Mouse (Mus musculus): ENCODE data around the gene Ptges3. TPM values are rescaled to one million over a fixed set of nuclear protein-coding genes. Genes with fewer than 3 reads are reported as not detected.
A peak's percentile ranks its signal among the peaks of the same experiment; 100 is the strongest.

The Ptges3 gene
- total and polyA plus RNA-seq, 3 experiments = 16.3 to 97.3 (median 96.0) TPM

GRCm38 (mm10) chr10:128080496-128080895 is 21.7 kb downstream of the Ptges3 start:
- 79% methylated on average over 1 of the region's 1 CpGs for WGBS
- intact Hi-C loops (cut with DNase I) = no loop called here
- no peak for DNase-seq

DNA sequence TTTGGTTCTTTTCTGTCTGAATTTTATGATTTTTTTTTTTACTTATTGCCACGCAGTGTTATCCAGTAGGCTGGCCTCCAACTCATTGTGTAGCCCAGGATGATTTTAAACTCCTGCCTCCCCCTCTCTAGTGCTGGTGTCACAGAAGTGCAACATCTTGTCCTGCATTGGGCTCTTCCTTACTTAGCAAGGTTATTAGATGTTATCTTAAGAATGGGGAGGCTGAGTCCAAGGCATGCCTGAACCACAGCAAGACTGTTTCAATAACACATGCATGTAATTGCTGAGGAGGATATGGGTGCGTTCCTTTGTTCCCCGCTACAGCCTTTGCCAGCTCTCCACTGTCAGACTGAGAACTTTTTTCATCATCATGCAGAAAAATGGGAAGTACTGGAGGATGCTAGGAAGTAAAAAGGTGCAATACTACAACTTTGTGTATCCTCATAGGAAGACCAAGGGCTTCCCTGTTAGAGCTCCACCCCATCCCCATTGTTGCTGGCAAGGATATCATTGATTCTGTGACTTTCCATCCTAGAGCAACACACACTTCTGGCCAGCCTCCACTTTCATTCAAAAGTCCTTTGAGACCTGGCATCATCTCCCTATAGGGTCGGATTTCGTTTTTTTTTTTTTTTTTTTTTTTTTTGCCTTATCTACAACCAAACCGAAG is 23.2 kb downstream of the Ptges3 start:
- peak overlapping the region; percentile 75 for H3K4me3 ChIP-seq
- peak overlapping the region; percentile 89 for H3K27ac ChIP-seq
- H3K36me3 ChIP-seq (ENCODE audit: control insufficient read depth, insufficient read depth, low read length) = peaks cover 23% of the 10 kb centered on the region
- WGBS = 22% methylated on average over 6 of the region's 6 CpGs
- no peak for TF ChIP-seq POLR2A (IDR thresholded peaks at IDR 0.05; ENCODE audit: insufficient read depth, low read depth, low read length)
- no peak for TF ChIP-seq EP300 (IDR thresholded peaks at IDR 0.05; ENCODE audit: insufficient read depth, low read depth, low read length)
- TF ChIP-seq CTCF (IDR thresholded peaks at IDR 0.05) = no peak
- H3K27me3 ChIP-seq (ENCODE audit: control insufficient read depth, insufficient read depth, low read length) = no peaks in the 10 kb centered on the region
- H3K4me1 ChIP-seq (ENCODE audit: control insufficient read depth, insufficient read depth, low read length) = peaks cover 6% of the 10 kb centered on the region
- DNase-seq = no peak
- peaks cover 7% of the 10 kb centered on the region for H3K79me2 ChIP-seq (replicated peaks; ENCODE audit: control insufficient read depth, insufficient read depth, low read length)
- intact Hi-C loops (cut with DNase I) = loop anchor here (2.0 kb wide), 1 partner anchor 23 kb away; the partner anchor contains the start of gene Ptges3
- peak overlapping the region; percentile 86 for H3K9ac ChIP-seq (ENCODE audit: low read depth, low read length)

More at GRCm38 (mm10) chr10:128080496-128080895, 21.7 kb downstream of the Ptges3 start:
- Histone ChIP-seq H3K27ac (no peak overlapping the region), H3K9ac (ENCODE audit: low read depth, low read length) (no peak overlapping the region), H3K4me3 (no peak overlapping the region), H3K4me1 (ENCODE audit: control insufficient read depth, insufficient read depth, low read length) (peaks cover 5% of the 10 kb centered on the region), H3K27me3 (ENCODE audit: control insufficient read depth, insufficient read depth, low read length) (no peaks in the 10 kb centered on the region), H3K36me3 (ENCODE audit: control insufficient read depth, insufficient read depth, low read length) (peaks cover 10% of the 10 kb centered on the region), H3K79me2 (replicated peaks; ENCODE audit: control insufficient read depth, insufficient read depth, low read length) (peaks cover 7% of the 10 kb centered on the region)
- TF ChIP-seq POLR2A (IDR thresholded peaks at IDR 0.05; ENCODE audit: insufficient read depth, low read depth, low read length) (no peak), CTCF (IDR thresholded peaks at IDR 0.05) (peak; percentile 70)

GRCm38 (mm10) chr10:128082477-128082808 is 23.7 kb downstream of the Ptges3 start:
- Histone ChIP-seq H3K9ac (ENCODE audit: low read depth, low read length) (peak overlapping the region; percentile 86), H3K27me3 (ENCODE audit: control insufficient read depth, insufficient read depth, low read length) (no peaks in the 10 kb centered on the region), H3K4me1 (ENCODE audit: control insufficient read depth, insufficient read depth, low read length) (peaks cover 6% of the 10 kb centered on the region), H3K79me2 (replicated peaks; ENCODE audit: control insufficient read depth, insufficient read depth, low read length) (peaks cover 7% of the 10 kb centered on the region), H3K36me3 (ENCODE audit: control insufficient read depth, insufficient read depth, low read length) (peaks cover 25% of the 10 kb centered on the region), H3K27ac (peak overlapping the region; percentile 89), H3K4me3 (peak overlapping the region; percentile 75)
- intact Hi-C loops (cut with DNase I) = loop anchor here (2.0 kb wide), 1 partner anchor 24 kb away; the partner anchor contains the start of gene Ptges3
- WGBS = 4% methylated on average over 9 of the region's 9 CpGs
- no peak for TF ChIP-seq EP300 (IDR thresholded peaks at IDR 0.05; ENCODE audit: insufficient read depth, low read depth, low read length)
- no peak for TF ChIP-seq CTCF (IDR thresholded peaks at IDR 0.05)
- no peak for DNase-seq

GRCm38 (mm10) chr10:128082880-128083421 is 24.2 kb downstream of the Ptges3 start, which contains the start of gene Atp5b:
TSS of gene Atp5b (plus strand) at chr10:128083273.
- Histone ChIP-seq H3K27me3 (ENCODE audit: control insufficient read depth, insufficient read depth, low read length) (no peaks in the 10 kb centered on the region), H3K79me2 (replicated peaks; ENCODE audit: control insufficient read depth, insufficient read depth, low read length) (peaks cover 7% of the 10 kb centered on the region), H3K9ac (ENCODE audit: low read depth, low read length) (peak within 1 kb of the TSS; percentile 86), H3K36me3 (ENCODE audit: control insufficient read depth, insufficient read depth, low read length) (peaks cover 30% of the 10 kb centered on the region), H3K4me1 (ENCODE audit: control insufficient read depth, insufficient read depth, low read length) (peaks cover 6% of the 10 kb centered on the region), H3K27ac (peak within 1 kb of the TSS; percentile 94), H3K4me3 (peak within 1 kb of the TSS; percentile 92)
- peak; percentile 94 to 98 for DNase-seq
- TF ChIP-seq EP300 (IDR thresholded peaks at IDR 0.05; ENCODE audit: insufficient read depth, low read depth, low read length) (peak; percentile 77), POLR2A (IDR thresholded peaks at IDR 0.05; ENCODE audit: insufficient read depth, low read depth, low read length) (peak; percentile 90), CTCF (IDR thresholded peaks at IDR 0.05) (no peak)
- under 1% methylated on average over 34 of the region's 34 CpGs for WGBS
- intact Hi-C loops (cut with DNase I) = loop anchor here (1.0 to 2.0 kb wide), 2 partner anchors 24 to 46 kb away; partner anchors contain the start of gene Ptges3

- Histone ChIP-seq H3K36me3 (ENCODE audit: control insufficient read depth, insufficient read depth, low read length) (peaks cover 35% of the 10 kb centered on the region), H3K27ac (peak overlapping the region; percentile 94), H3K79me2 (replicated peaks; ENCODE audit: control insufficient read depth, insufficient read depth, low read length) (peaks cover 7% of the 10 kb centered on the region), H3K4me1 (ENCODE audit: control insufficient read depth, insufficient read depth, low read length) (peaks cover 6% of the 10 kb centered on the region), H3K27me3 (ENCODE audit: control insufficient read depth, insufficient read depth, low read length) (no peaks in the 10 kb centered on the region), H3K9ac (ENCODE audit: low read depth, low read length) (peak overlapping the region; percentile 86), H3K4me3 (peak overlapping the region; percentile 92)
- no peak for TF ChIP-seq CTCF (IDR thresholded peaks at IDR 0.05)
- no peak for TF ChIP-seq EP300 (IDR thresholded peaks at IDR 0.05; ENCODE audit: insufficient read depth, low read depth, low read length)
- no peak for TF ChIP-seq POLR2A (IDR thresholded peaks at IDR 0.05; ENCODE audit: insufficient read depth, low read depth, low read length)
- DNase-seq = no peak
- under 1% methylated on average over 22 of the region's 22 CpGs for WGBS
- intact Hi-C loops (cut with DNase I) = loop anchor here (1.0 to 2.0 kb wide), 2 partner anchors 25 to 46 kb away; partner anchors contain the start of gene Ptges3
These were observed 24.9 kb downstream of the Ptges3 start for GRCm38 (mm10) chr10:128083688-128084087.

DNA sequence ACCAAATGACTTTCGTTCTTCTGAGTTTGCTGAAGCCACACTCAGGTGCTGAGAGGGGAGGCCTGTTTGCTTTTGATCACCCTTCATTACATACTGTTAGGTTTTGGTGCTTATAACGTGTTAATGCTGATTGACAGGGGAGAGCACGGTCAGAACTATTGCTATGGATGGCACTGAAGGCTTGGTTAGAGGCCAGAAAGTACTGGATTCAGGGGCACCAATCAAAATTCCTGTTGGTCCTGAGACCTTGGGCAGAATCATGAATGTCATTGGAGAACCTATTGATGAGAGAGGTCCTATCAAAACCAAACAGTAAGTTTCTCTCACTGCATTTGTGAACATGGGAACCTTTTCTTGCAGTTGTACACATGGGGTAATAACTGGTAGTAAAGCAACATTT is 25.4 kb downstream of the Ptges3 start:
- DNase-seq = no peak

More for the DNA sequence above, 25.4 kb downstream of the Ptges3 start:
- peaks cover 6% of the 10 kb centered on the region for H3K4me1 ChIP-seq (ENCODE audit: control insufficient read depth, insufficient read depth, low read length)
- H3K27ac ChIP-seq = peak overlapping the region; percentile 94
- under 1% methylated on average over 3 of the region's 3 CpGs for WGBS
- no peaks in the 10 kb centered on the region for H3K27me3 ChIP-seq (ENCODE audit: control insufficient read depth, insufficient read depth, low read length)
- peaks cover 39% of the 10 kb centered on the region for H3K36me3 ChIP-seq (ENCODE audit: control insufficient read depth, insufficient read depth, low read length)
- TF ChIP-seq EP300 (IDR thresholded peaks at IDR 0.05; ENCODE audit: insufficient read depth, low read depth, low read length) = no peak
- TF ChIP-seq CTCF (IDR thresholded peaks at IDR 0.05) = no peak
- TF ChIP-seq POLR2A (IDR thresholded peaks at IDR 0.05; ENCODE audit: insufficient read depth, low read depth, low read length) = 0 out of 2 replicates have a peak, but pooled peaks have one; percentile 22
- peaks cover 7% of the 10 kb centered on the region for H3K79me2 ChIP-seq (replicated peaks; ENCODE audit: control insufficient read depth, insufficient read depth, low read length)
- H3K4me3 ChIP-seq = peak overlapping the region; percentile 92
- intact Hi-C loops (cut with DNase I) = no loop called here
- peak overlapping the region; percentile 86 for H3K9ac ChIP-seq (ENCODE audit: low read depth, low read length)

All from heart, adult 2 months (tissue).